Mouse (Mus musculus): ENCODE data around the gene Zc3h14. TPM values are rescaled to one million over a fixed set of nuclear protein-coding genes. Genes with fewer than 3 reads are reported as not detected.

The Zc3h14 gene
- polyA plus RNA-seq, 1 experiment from 2014 or later = 119 TPM

GRCm38 (mm10) chr12:98734880-98735801 lies 11.6 kb upstream of the Zc3h14 start:
- H3K4me2 ChIP-seq (replicated peaks; ENCODE audit: low read depth, low read length) = peak overlapping the region; percentile 83
- WGBS = 10% methylated on average over 22 of the region's 22 CpGs
- H3K4me1 ChIP-seq (ENCODE audit: insufficient read depth, low read length) = peaks cover 30% of the 10 kb centered on the region
- H3K4me3 ChIP-seq (ENCODE audit: low read length) = peak overlapping the region; percentile 84
- H3K27me3 ChIP-seq (ENCODE audit: insufficient read depth, low read length) = no peaks in the 10 kb centered on the region
- H3K9ac ChIP-seq (replicated peaks; ENCODE audit: low read length) = peak overlapping the region; percentile 77
- 0 out of 2 replicates have a peak, but pooled peaks have one; percentile 5 for ATAC-seq (ENCODE audit: low FRiP score, low TSS enrichment)
- no peaks in the 10 kb centered on the region for H3K9me3 ChIP-seq (ENCODE audit: low read length)
- peak overlapping the region; percentile 87; the same call in 1 of the 2 replicates for H3K27ac ChIP-seq (ENCODE audit: low read length)
- H3K36me3 ChIP-seq (ENCODE audit: insufficient read depth, low read length) = no peaks in the 10 kb centered on the region

DNA sequence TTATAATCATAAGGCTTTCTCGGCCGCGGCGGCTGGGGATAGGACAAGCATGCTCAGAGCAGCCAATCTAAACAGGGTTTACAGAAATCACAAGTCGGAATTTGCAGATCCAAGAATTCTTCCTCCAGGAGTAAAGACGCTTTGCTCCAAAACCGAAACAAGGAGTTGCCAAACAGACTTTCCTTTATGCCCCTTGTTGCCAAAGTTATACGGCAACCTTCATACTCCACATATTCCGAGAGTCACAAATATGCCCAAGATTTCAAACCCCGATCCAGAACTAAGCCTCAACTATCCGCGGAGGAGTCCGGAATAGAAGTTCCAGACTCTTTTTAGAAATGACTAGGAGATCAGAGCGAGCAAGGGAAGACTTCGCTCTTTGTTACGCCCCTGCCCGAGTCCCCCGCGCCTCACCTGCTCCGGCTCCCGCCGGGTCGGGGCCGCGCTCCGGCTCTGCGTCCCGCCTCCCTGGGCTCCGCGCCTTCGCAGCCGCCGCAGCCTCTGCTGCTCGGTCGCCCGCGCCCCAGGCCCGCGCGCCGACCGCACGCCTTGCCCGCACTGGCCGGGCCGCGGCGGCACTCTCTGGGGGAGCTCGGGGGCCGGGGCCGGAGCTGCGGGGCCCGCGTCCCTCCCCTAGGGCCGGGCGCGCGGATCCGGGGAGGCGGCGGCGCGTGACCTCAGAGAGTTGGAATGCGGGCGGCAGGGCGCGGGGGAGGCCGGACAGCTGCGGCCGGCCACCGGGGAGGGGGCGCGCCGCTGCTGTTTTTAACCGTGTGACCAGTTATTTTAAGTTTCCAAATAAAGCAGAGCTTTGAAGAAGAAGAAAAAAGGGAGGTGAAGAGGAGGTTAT lies 9.6 kb upstream of the Zc3h14 start, which contains the start of gene Ptpn21:
Gene Ptpn21, minus strand, starts transcription at position 455 of the 850 bp plus-strand sequence.
- Histone ChIP-seq H3K27ac (ENCODE audit: low read length) (peak within 1 kb of the TSS; percentile 83), H3K36me3 (ENCODE audit: insufficient read depth, low read length) (no peaks in the 10 kb centered on the region), H3K9me3 (ENCODE audit: low read length) (no peaks in the 10 kb centered on the region), H3K4me2 (replicated peaks; ENCODE audit: low read depth, low read length) (peak within 1 kb of the TSS; percentile 73), H3K9ac (replicated peaks; ENCODE audit: low read length) (peak within 1 kb of the TSS; percentile 94), H3K4me3 (ENCODE audit: low read length) (peak within 1 kb of the TSS; percentile 85), H3K27me3 (ENCODE audit: insufficient read depth, low read length) (no peaks in the 10 kb centered on the region), H3K4me1 (ENCODE audit: insufficient read depth, low read length) (peaks cover 30% of the 10 kb centered on the region)
- ATAC-seq (ENCODE audit: low FRiP score, low TSS enrichment) = peak; percentile 79
- WGBS = under 1% methylated on average over 59 of the region's 75 CpGs

DNA sequence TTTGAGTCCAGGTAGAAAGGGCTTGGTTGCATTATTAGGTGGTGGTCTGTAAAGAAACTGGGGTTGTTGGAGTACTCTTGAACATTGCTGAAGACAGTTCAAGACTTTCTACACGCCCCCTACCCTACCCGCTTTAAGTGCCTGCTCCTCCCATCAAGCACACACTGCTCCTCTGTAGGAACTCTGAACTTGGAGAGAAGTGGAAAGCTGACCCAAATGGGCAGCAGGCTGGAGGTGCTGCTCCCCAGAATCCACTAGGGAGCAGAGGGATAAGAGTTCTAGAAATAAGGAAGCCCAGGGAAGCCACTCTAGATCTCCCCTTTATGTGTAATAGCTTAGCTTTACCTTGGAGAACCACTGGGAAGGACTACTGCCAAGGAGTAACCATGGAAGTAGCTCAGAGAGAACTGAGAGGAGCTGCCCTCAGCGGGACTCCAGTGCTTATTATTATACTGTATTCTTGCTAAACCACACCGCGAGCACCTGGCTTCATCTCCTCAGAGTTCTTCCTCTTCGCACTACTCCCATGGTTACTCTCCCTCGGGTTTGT lies 8.9 kb upstream of the Zc3h14 start:
- H3K27me3 ChIP-seq (ENCODE audit: insufficient read depth, low read length) = no peaks in the 10 kb centered on the region
- H3K4me2 ChIP-seq (replicated peaks; ENCODE audit: low read depth, low read length) = peak overlapping the region; percentile 73
- peak overlapping the region; percentile 85 for H3K4me3 ChIP-seq (ENCODE audit: low read length)
- peaks cover 30% of the 10 kb centered on the region for H3K4me1 ChIP-seq (ENCODE audit: insufficient read depth, low read length)
- no peaks in the 10 kb centered on the region for H3K9me3 ChIP-seq (ENCODE audit: low read length)
- H3K36me3 ChIP-seq (ENCODE audit: insufficient read depth, low read length) = no peaks in the 10 kb centered on the region
- H3K9ac ChIP-seq (replicated peaks; ENCODE audit: low read length) = peak overlapping the region; percentile 94
- WGBS = 10% methylated on average over 7 of the region's 7 CpGs
- H3K27ac ChIP-seq (ENCODE audit: low read length) = peak overlapping the region; percentile 83
- peak; percentile 62 for ATAC-seq (ENCODE audit: low FRiP score, low TSS enrichment)

DNA sequence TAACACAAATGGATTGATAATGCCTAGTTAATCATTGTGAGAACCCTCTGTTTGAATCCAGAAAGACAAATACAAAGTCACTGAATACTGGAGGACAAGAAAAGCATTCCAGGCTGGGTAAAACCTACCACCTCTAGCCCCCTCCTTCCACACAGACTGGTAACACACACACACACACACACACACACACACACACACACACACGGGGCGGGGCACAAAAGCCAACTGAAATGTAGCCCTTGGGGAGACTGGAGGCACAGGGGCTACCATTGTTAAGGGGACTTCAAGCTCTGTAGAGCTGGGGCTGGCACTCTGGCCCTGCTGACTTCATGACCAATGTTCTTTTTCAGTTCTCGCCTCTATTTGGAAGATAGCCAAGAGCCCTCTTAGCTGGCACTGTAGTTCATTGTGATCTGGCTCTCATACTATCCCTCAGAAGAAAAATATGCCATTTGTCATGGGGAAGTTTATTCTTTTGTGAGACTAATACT lies 5.7 kb upstream of the Zc3h14 start:
- WGBS = 57% methylated on average over 3 of the region's 3 CpGs
- H3K9me3 ChIP-seq (ENCODE audit: low read length) = no peaks in the 10 kb centered on the region

DNA sequence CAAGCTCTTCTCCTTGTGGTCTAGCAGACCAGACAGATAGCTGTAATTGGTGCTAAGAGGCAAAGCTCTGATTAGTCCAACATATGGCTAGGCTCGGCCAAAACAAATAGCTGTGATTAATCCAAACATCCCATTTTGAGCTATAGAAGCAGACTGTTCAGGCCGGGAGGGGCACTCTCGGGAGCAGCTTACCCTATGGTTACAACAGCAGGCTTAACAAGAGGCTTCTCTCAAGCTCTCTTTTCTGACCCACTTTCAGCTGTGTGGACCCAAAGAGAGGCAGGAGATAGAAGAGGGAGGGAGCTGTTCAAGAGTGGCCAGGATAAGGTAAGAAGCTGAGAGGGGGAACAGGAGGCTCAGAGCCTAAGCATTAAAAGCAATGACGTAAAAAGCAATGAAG lies 1.1 kb upstream of the Zc3h14 start:
- Histone ChIP-seq H3K4me3 (ENCODE audit: low read length) (no peak overlapping the region), H3K27me3 (ENCODE audit: insufficient read depth, low read length) (no peaks in the 10 kb centered on the region), H3K4me1 (ENCODE audit: insufficient read depth, low read length) (peaks cover 11% of the 10 kb centered on the region; the same call in 1 of the 2 replicates), H3K4me2 (replicated peaks; ENCODE audit: low read depth, low read length) (no peak overlapping the region), H3K9ac (replicated peaks; ENCODE audit: low read length) (no peak overlapping the region), H3K27ac (ENCODE audit: low read length) (no peak overlapping the region), H3K36me3 (ENCODE audit: insufficient read depth, low read length) (no peaks in the 10 kb centered on the region), H3K9me3 (ENCODE audit: low read length) (no peaks in the 10 kb centered on the region)
- ATAC-seq (ENCODE audit: low FRiP score, low TSS enrichment) = no peak
- WGBS = 58% methylated on average over 4 of the region's 4 CpGs

More for the DNA sequence above, 5.7 kb upstream of the Zc3h14 start:
- Histone ChIP-seq H3K27me3 (ENCODE audit: insufficient read depth, low read length) (no peaks in the 10 kb centered on the region), H3K4me3 (ENCODE audit: low read length) (no peak overlapping the region), H3K36me3 (ENCODE audit: insufficient read depth, low read length) (no peaks in the 10 kb centered on the region), H3K9ac (replicated peaks; ENCODE audit: low read length) (no peak overlapping the region), H3K4me1 (ENCODE audit: insufficient read depth, low read length) (peaks cover 12% of the 10 kb centered on the region), H3K4me2 (replicated peaks; ENCODE audit: low read depth, low read length) (no peak overlapping the region), H3K27ac (ENCODE audit: low read length) (no peak overlapping the region)
- ATAC-seq (ENCODE audit: low FRiP score, low TSS enrichment) = no peak

DNA sequence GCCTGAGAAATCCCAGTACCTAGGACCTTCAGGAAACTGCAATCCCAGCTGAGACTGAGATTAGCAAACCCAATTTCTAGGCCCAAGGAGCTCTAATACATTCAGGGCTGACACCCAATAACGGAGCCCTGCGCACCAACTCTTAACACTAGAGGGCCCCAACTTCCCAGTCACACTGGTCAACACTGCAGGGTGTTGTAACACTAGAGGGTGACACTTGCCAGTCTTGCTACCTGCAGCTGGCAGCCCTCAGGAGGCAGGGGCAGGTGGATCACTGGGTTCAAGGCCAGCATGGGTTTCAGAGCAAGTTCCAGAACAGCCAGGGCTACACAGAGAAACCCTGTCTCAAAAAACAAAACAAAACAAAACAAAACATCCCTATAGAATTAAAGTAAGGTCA lies 633 bp upstream of the Zc3h14 start:
- no peak overlapping the region for H3K4me3 ChIP-seq (ENCODE audit: low read length)
- WGBS = 12% methylated on average over 2 of the region's 2 CpGs
- no peaks in the 10 kb centered on the region for H3K9me3 ChIP-seq (ENCODE audit: low read length)
- H3K4me2 ChIP-seq (replicated peaks; ENCODE audit: low read depth, low read length) = no peak overlapping the region
- H3K27me3 ChIP-seq (ENCODE audit: insufficient read depth, low read length) = no peaks in the 10 kb centered on the region
- H3K27ac ChIP-seq (ENCODE audit: low read length) = no peak overlapping the region
- ATAC-seq (ENCODE audit: low FRiP score, low TSS enrichment) = peak; percentile 78
- H3K36me3 ChIP-seq (ENCODE audit: insufficient read depth, low read length) = no peaks in the 10 kb centered on the region
- H3K4me1 ChIP-seq (ENCODE audit: insufficient read depth, low read length) = peaks cover 11% of the 10 kb centered on the region; the same call in 1 of the 2 replicates
- H3K9ac ChIP-seq (replicated peaks; ENCODE audit: low read length) = no peak overlapping the region

DNA sequence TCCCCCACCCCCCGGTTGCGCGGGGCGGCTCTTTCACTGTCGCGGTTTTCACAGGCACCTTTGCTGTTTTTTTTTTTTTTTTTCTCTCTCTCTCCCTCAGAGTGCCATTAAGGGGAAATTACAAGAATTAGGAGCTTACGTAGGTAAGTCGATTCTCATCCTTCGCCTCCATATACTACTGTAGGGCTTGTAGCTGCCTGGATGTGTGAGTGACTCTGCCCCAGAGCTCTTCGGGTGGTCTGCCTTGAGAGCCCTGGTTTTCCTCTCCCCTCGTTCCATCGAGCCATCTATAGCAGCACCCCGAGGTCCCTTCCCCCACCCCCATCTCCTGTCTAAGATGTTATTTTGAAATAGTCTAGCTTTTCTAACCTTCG lies 603 bp downstream of the Zc3h14 start:
- peak overlapping the region; percentile 59 for H3K4me3 ChIP-seq (ENCODE audit: low read length)
- ATAC-seq (ENCODE audit: low FRiP score, low TSS enrichment) = peak; percentile 40
- peak overlapping the region; percentile 79 for H3K9ac ChIP-seq (replicated peaks; ENCODE audit: low read length)
- peak overlapping the region; percentile 82 for H3K27ac ChIP-seq (ENCODE audit: low read length)
- no peaks in the 10 kb centered on the region for H3K9me3 ChIP-seq (ENCODE audit: low read length)
- no peaks in the 10 kb centered on the region for H3K36me3 ChIP-seq (ENCODE audit: insufficient read depth, low read length)
- H3K4me2 ChIP-seq (replicated peaks; ENCODE audit: low read depth, low read length) = peak overlapping the region; percentile 78
- H3K27me3 ChIP-seq (ENCODE audit: insufficient read depth, low read length) = no peaks in the 10 kb centered on the region
- under 1% methylated on average over 13 of the region's 14 CpGs for WGBS
- peaks cover 11% of the 10 kb centered on the region; the same call in 1 of the 2 replicates for H3K4me1 ChIP-seq (ENCODE audit: insufficient read depth, low read length)

- Histone ChIP-seq H3K4me1 (ENCODE audit: insufficient read depth, low read length) (no peaks in the 10 kb centered on the region), H3K9me3 (ENCODE audit: low read length) (no peaks in the 10 kb centered on the region), H3K4me2 (replicated peaks; ENCODE audit: low read depth, low read length) (no peak overlapping the region), H3K9ac (replicated peaks; ENCODE audit: low read length) (no peak overlapping the region), H3K27me3 (ENCODE audit: insufficient read depth, low read length) (no peaks in the 10 kb centered on the region), H3K27ac (ENCODE audit: low read length) (no peak overlapping the region), H3K4me3 (ENCODE audit: low read length) (no peak overlapping the region), H3K36me3 (ENCODE audit: insufficient read depth, low read length) (peaks cover 44% of the 10 kb centered on the region)
- 88% methylated on average over 6 of the region's 6 CpGs for WGBS
- no peak for ATAC-seq (ENCODE audit: low FRiP score, low TSS enrichment)
Observed at GRCm38 (mm10) chr12:98757636-98758035, 10.9 kb downstream of the Zc3h14 start.

- Histone ChIP-seq H3K36me3 (ENCODE audit: insufficient read depth, low read length) (peaks cover 46% of the 10 kb centered on the region), H3K4me3 (ENCODE audit: low read length) (no peak overlapping the region), H3K27ac (ENCODE audit: low read length) (no peak overlapping the region), H3K4me2 (replicated peaks; ENCODE audit: low read depth, low read length) (no peak overlapping the region), H3K27me3 (ENCODE audit: insufficient read depth, low read length) (no peaks in the 10 kb centered on the region), H3K4me1 (ENCODE audit: insufficient read depth, low read length) (no peaks in the 10 kb centered on the region), H3K9me3 (ENCODE audit: low read length) (no peaks in the 10 kb centered on the region), H3K9ac (replicated peaks; ENCODE audit: low read length) (no peak overlapping the region)
- WGBS = 94% methylated on average over 6 of the region's 6 CpGs
- ATAC-seq (ENCODE audit: low FRiP score, low TSS enrichment) = no peak
Observed at GRCm38 (mm10) chr12:98759700-98760099, 12.9 kb downstream of the Zc3h14 start.
